In the genomic region with DNA sequence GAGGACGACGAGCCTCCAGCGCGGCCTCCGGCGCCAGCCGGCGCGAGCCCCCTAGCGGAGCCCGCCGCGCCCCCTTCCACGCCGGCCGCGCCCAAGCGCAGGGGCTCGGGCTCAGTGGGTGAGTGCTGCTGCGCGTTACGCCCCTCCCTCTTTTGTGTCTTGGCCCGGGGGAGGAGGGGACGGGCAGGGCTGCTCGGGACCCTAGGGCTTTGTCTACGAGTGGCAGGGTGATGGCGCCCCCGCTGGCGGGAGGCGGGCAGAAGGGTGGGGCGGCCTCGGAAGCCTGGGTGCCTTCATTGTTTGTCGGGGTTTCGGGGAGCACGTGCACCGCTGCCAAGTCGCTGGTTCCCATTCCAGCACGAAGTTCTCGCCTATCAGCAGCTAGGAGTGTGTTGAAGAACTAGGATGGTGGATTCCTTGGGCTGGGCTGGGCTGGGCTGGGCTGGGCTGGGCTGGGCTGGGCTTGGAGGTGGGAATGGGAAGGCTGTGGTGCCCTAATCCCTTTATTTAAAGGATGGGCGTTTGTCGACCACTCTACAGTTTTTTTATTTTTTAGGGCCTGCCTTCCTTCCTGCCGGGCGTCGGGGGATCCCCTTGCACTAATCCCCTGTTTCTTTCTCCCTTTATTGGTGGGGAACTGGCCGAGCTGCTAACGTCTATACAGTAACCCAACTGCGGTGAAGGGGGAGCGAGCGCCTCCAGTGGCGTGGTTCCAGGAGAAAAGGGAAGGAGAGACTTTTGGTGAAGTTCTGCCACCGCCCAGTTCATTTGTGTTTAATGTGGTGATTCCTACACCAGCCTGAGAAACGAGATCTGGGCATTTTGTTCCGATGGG, we compare ENCODE assay signal across 8 mouse cellular contexts. TPM values are rescaled to one million over a fixed set of nuclear protein-coding genes. Genes with fewer than 3 reads are reported as not detected.
DNase-seq lines count a peak whose midpoint lies in the region; ATAC-seq lines count a peak whose summit lies in the region.

No protein-coding gene starts in this region.

- ATAC-seq in inflammation-experienced regulatory T-cells, adult 6 months: peak; percentile 49
- peak; percentile 62 for ATAC-seq in megakaryocyte progenitor cell, adult 5-6 weeks (replicated peaks; ENCODE audit: poor library complexity)

- DNase-seq in adrenal gland, adult (ENCODE audit: inconsistent age in 2 of 2, low spot score in 1 of 2): peak; percentile 88 to 97
- DNase-seq in embryo, embryonic 10 days (ENCODE audit: low spot score): peak; percentile 92
- DNase-seq in gastrocnemius, postnatal 14 days: peak; percentile 82
- DNase-seq in left cerebral cortex, postnatal 10 days (ENCODE audit: extremely low spot score in 1 of 2, low spot score in 2 of 2): peak; percentile 83 to 91
- peak; percentile 91 for DNase-seq in right cerebral cortex, postnatal 10 days (ENCODE audit: low spot score in 2 of 2)
- DNase-seq in urinary bladder, postnatal 14 days (ENCODE audit: low spot score): peak; percentile 86

- intact Hi-C loops in gastrocnemius, postnatal 14 days (cut with DNase I; ENCODE audit: low total_unique reads): no loop called here
- intact Hi-C loops in left cerebral cortex, postnatal 10 days (cut with DNase I): loop anchor here (1.0 to 10.0 kb wide), 2 partner anchors 119 to 146 kb away; a partner anchor contains a TSS

RNA-seq across cellular contexts. Expression of a gene that starts 1.0 kb away (rescaled TPM):
- total RNA-seq in gastrocnemius, postnatal 14 days (2021): 100 to 1,000 TPM; 923 to 949 TPM
- polyA plus RNA-seq in inflammation-experienced regulatory T-cells, adult 6 months (2017; shearing (Covaris generic)): 10 to 100 TPM; 16.3 to 26.1 (median 25.6) TPM
- total RNA-seq in left cerebral cortex, postnatal 10 days (2021): 100 to 1,000 TPM; 562 to 579 TPM
- total RNA-seq in megakaryocyte progenitor cell, adult 5-6 weeks (2015): 61.2 and 72.2 TPM in 2 replicates
- 64.1 and 72.3 TPM in 2 replicates for total RNA-seq in megakaryocyte progenitor cell, adult 5-6 weeks (2017)

Comparison
In these comparisons a context has a peak if more than half of its experiments do, and no peak if none do; other contexts are left out.
1. Peak in every context shown above with its lines: DNase-seq and ATAC-seq.
2. RNA of a gene that starts 1.0 kb away (total RNA-seq): 923 to 949 TPM in gastrocnemius, postnatal 14 days and 562 to 579 TPM in left cerebral cortex, postnatal 10 days; 61.2 to 72.3 TPM in megakaryocyte progenitor cell, adult 5-6 weeks; every median in the first group is over 4 times any median in the second.